ENCODE assay signal across 23 mouse cellular contexts in the genomic region with DNA sequence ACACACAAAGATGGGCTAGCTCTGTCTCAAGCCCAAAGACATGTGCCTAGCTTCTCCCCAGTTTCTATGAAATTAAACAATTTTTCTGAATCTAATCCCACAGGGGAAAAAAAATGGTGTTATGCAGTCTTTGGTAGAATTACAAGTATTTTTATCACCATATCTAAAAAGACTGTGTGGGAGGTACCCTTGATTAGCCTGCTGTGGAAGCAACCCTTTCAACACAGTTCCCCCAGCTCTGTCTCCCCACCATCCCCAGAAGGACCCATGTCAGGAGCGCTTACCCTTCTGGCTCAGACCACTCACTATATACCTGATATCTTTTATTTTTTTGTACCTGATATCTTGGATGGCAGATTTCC. TPM values are rescaled to one million over a fixed set of nuclear protein-coding genes. Genes with fewer than 3 reads are reported as not detected.
A peak's percentile ranks its signal among the peaks of the same experiment; 100 is the strongest.
DNase-seq lines count a peak whose midpoint lies in the region; ATAC-seq and TF ChIP-seq lines count a peak whose summit lies in the region.
"Had no signal": no experiment of that assay in that cellular context is flagged by ENCODE, and none has a peak within 500 bp of the region (broad histone marks: within the 10 kb centered on the region; RNA-seq: fewer than 3 reads in every experiment).

No protein-coding gene starts in this region.

- H3ac ChIP-seq in myocyte (ENCODE audit: control insufficient read depth, insufficient read length), result no peak overlapping the region

- no peak for TF ChIP-seq POLR2A in myocyte (IDR thresholded peaks at IDR 0.05; ENCODE audit: insufficient read length, low read depth)

- peaks cover 4% of the 10 kb centered on the region for H3K36me3 ChIP-seq in myocyte (ENCODE audit: control insufficient read depth, insufficient read depth)
- H3K36me3 ChIP-seq in forebrain, embryonic 15.5 days, result peaks cover 30% of the 10 kb centered on the region

- no peak for TF ChIP-seq CTCF in layer of hippocampus, adult 2 months (conservative IDR thresholded peaks at IDR 0.05)

- no peak overlapping the region for H3K9ac ChIP-seq in forebrain, embryonic 15.5 days (replicated peaks)
- H3K9ac ChIP-seq: embryonic facial prominence, embryonic 13.5 days; forebrain, embryonic 12.5 days; hindbrain, embryonic 12.5 days; hindbrain, embryonic 15.5 days had no signal

- H3K79me2 ChIP-seq in myocyte (ENCODE audit: control insufficient read depth, insufficient read depth), result no peaks in the 10 kb centered on the region

- DNase-seq in layer of hippocampus, adult 2 months (ENCODE audit: low spot score in 2 of 2), result no peak
- DNase-seq in layer of hippocampus, postnatal 14 days (ENCODE audit: low spot score in 2 of 2), result no peak
- peak; percentile 55 for DNase-seq in brain, adult 2 months (ENCODE audit: low read depth, low spot score)
- no peak for DNase-seq in retina, postnatal 1 day
- DNase-seq: adrenal gland, adult 8-10 months; adrenal gland, postnatal 25 days; cerebellum, adult 18-20 months; cerebellum, adult 9-10 months; cerebellum, postnatal 25 days; embryo, embryonic 11 days; gastrocnemius, postnatal 25 days had no signal

- 0 out of 2 replicates have a peak, but pooled peaks cover 4% of the 10 kb centered on the region for H3K4me1 ChIP-seq in forebrain, embryonic 15.5 days
- H3K4me1 ChIP-seq: embryonic facial prominence, embryonic 10.5 days; embryonic facial prominence, embryonic 13.5 days; forebrain, embryonic 12.5 days; hindbrain, embryonic 12.5 days; hindbrain, embryonic 15.5 days had no signal

- H3K4me2 ChIP-seq in myocyte (ENCODE audit: low read depth), result no peak overlapping the region
- H3K4me2 ChIP-seq in forebrain, embryonic 15.5 days (replicated peaks), result no peak overlapping the region
- H3K4me2 ChIP-seq: embryonic facial prominence, embryonic 13.5 days; forebrain, embryonic 12.5 days; heart, embryonic 11.5 days; hindbrain, embryonic 12.5 days; hindbrain, embryonic 15.5 days had no signal

- no peaks in the 10 kb centered on the region for H3K9me3 ChIP-seq in forebrain, embryonic 15.5 days
- H3K9me3 ChIP-seq: embryonic facial prominence, embryonic 10.5 days; embryonic facial prominence, embryonic 13.5 days; forebrain, embryonic 12.5 days; hindbrain, embryonic 12.5 days; hindbrain, embryonic 15.5 days had no signal

- H3K27me3 ChIP-seq in myocyte (ENCODE audit: control insufficient read depth, insufficient read depth, insufficient read length), result no peaks in the 10 kb centered on the region
- H3K27me3 ChIP-seq in forebrain, embryonic 15.5 days, result no peaks in the 10 kb centered on the region
- H3K27me3 ChIP-seq: embryonic facial prominence, embryonic 13.5 days; forebrain, embryonic 12.5 days; hindbrain, embryonic 12.5 days; hindbrain, embryonic 15.5 days had no signal

- 100% methylated on average over 1 of the region's 1 CpGs for WGBS in forebrain, embryonic 15.5 days

- H3K4me3 ChIP-seq in layer of hippocampus, adult 2 months, result no peak overlapping the region
- H3K4me3 ChIP-seq in myocyte, result no peak overlapping the region
- H3K4me3 ChIP-seq in forebrain, embryonic 15.5 days, result no peak overlapping the region
- H3K4me3 ChIP-seq: embryonic facial prominence, embryonic 10.5 days; embryonic facial prominence, embryonic 13.5 days; erythroblast, embryonic 14.5 days; forebrain, embryonic 12.5 days; hindbrain, embryonic 12.5 days; hindbrain, embryonic 15.5 days had no signal

- H3K27ac ChIP-seq in layer of hippocampus, adult 2 months, result peak overlapping the region; percentile 68
- no peak overlapping the region for H3K27ac ChIP-seq in forebrain, embryonic 15.5 days (replicated peaks)
- H3K27ac ChIP-seq: embryonic facial prominence, embryonic 10.5 days; embryonic facial prominence, embryonic 13.5 days; forebrain, embryonic 12.5 days; hindbrain, embryonic 12.5 days; hindbrain, embryonic 15.5 days had no signal

- ATAC-seq in forebrain, embryonic 15.5 days (replicated peaks), result no peak
- ATAC-seq: activated CD4-positive, CD25-positive, alpha-beta regulatory T cell, adult 4 months; CD4-positive, CD25-positive, alpha-beta regulatory T cell, adult 4 months; forebrain, embryonic 16.5 days had no signal

TF ChIP-seq in myocyte, 11 proteins besides CTCF, POLR2A, EP300 and RAD21:
- TF ChIP-seq TCF12 (IDR thresholded peaks at IDR 0.05; ENCODE audit: insufficient read depth, poor library complexity, severe bottlenecking), result no peak
- TF ChIP-seq POLR2AphosphoS2 (IDR thresholded peaks at IDR 0.05; ENCODE audit: insufficient read length, low read depth), result peak; percentile 19
TF ChIP-seq in myocyte: peak in this region for 1.

RNA-seq across cellular contexts. Expression of a gene that starts 56.7 kb away (rescaled TPM):
- 100 to 1,000 TPM; 456 to 473 TPM for total RNA-seq in layer of hippocampus, adult 2 months (2021)
- 100 to 1,000 TPM; 489 to 496 TPM for total RNA-seq in layer of hippocampus, postnatal 14 days (2021)
- polyA plus RNA-seq in myocyte (2012; fragmentation: generic; extraction: Trizol), result 309 TPM
- polyA plus RNA-seq in forebrain, embryonic 15.5 days (2015; fragmentation: Nextera tagmentation; extraction: Ambion mirVana), result 131 and 140 TPM in 2 replicates
